Mouse (Mus musculus) brain, embryonic 14.5 days (tissue): Measurements from ENCODE around the gene Map1a.

Experiments
- CTCF ChIP-seq: fragments of 200-500 bp; IDR thresholded peaks from 2 replicates; pipeline ENCODE4 v1.5.1; 2012; ENCODE audit warnings: inconsistent platforms, mild to moderate bottlenecking, moderate library complexity, borderline replicate concordance; ENCODE audit not compliant: insufficient read depth, insufficient read length; ENCODE audit errors: extremely low read depth
- POLR2A ChIP-seq: fragments of 200-500 bp; IDR thresholded peaks from 2 replicates; pipeline ENCODE4 v1.6.1; 2012; ENCODE audit warnings: mild to moderate bottlenecking, inconsistent platforms, borderline replicate concordance; ENCODE audit not compliant: poor library complexity, insufficient read depth, insufficient read length, severe bottlenecking; ENCODE audit errors: extremely low read depth

DNA sequence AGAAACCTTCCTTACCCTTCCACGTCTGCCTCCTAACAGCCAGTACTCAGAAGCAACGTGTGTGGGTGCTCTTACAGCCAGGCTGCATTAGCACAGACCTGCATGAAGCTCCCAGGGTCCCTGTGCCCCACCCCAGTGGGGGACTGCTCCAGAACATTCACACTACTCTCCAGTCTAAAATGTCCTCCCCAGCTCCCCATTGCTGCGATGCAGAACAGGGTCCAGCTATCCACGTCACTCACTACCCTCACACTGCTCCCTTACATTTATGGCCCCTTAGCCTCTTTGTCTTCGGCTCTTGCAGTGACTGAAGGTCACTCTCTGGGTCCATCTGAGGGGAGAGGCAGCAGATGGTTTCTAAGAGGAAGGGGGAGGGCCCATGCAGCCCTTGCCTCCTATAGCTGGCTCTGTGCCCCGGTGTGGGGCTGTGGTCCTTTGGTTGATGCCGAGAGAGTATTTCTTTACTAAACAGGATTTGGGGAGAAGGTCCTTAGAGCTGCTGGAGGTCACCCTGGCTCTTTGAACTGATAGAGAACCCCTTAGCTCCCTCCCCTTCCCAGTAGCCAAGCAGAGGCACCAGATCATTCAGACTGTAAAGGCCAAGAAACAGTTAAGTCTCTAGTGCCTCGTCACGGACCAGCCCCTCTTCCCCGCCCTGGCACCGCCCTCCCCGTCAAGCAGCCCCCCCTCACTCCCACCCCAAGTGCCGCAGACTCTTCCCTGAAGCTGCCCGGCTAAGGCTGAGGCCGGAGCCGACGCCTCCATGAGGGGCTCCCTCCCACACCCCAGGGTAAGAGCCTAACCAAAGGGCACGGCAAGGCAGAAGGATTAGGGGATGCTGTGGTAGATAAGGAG, 5.6 kb downstream of the Map1a start:
- TF ChIP-seq CTCF (no peak), POLR2A (peak; percentile 32; the same call in 1 of the 2 replicates)
